In genomic region chr14:58937331-58937730, GRCm38 (mm10) we compare ENCODE assay signal across 10 mouse cellular contexts.
DNase-seq lines count a peak whose midpoint lies in the region; ATAC-seq and TF ChIP-seq lines count a peak whose summit lies in the region.
"Had no signal": no experiment of that assay in that cellular context is flagged by ENCODE, and none has a peak within 500 bp of the region (broad histone marks: within the 10 kb centered on the region; RNA-seq: fewer than 3 reads in every experiment).

No protein-coding gene starts in this region.

- H3K4me3 ChIP-seq in midbrain, embryonic 14.5 days (replicated peaks; ENCODE audit: low read depth, low read length) = no peak overlapping the region
- no peak overlapping the region for H3K4me3 ChIP-seq in midbrain, embryonic 13.5 days (replicated peaks)
- H3K4me3 ChIP-seq in kidney, embryonic 16.5 days (ENCODE audit: low read length) = peak overlapping the region; percentile 5; the same call in 1 of the 2 replicates
- no peak overlapping the region for H3K4me3 ChIP-seq in liver, postnatal 0 days (ENCODE audit: low read depth, low read length)

- H3K36me3 ChIP-seq in midbrain, embryonic 14.5 days (ENCODE audit: control insufficient read depth, insufficient read depth, low read length) = no peaks in the 10 kb centered on the region
- no peaks in the 10 kb centered on the region for H3K36me3 ChIP-seq in midbrain, embryonic 13.5 days
- no peaks in the 10 kb centered on the region for H3K36me3 ChIP-seq in kidney, embryonic 16.5 days (ENCODE audit: insufficient read depth, low read length)
- no peaks in the 10 kb centered on the region for H3K36me3 ChIP-seq in liver, postnatal 0 days (replicated peaks; ENCODE audit: insufficient read depth, low read length)

- no peak overlapping the region for H3K9ac ChIP-seq in midbrain, embryonic 14.5 days (replicated peaks; ENCODE audit: low read length)
- H3K9ac ChIP-seq in midbrain, embryonic 13.5 days (replicated peaks) = no peak overlapping the region
- no peak overlapping the region for H3K9ac ChIP-seq in kidney, embryonic 16.5 days (replicated peaks; ENCODE audit: low read length)
- H3K9ac ChIP-seq in liver, postnatal 0 days (replicated peaks) = no peak overlapping the region

- 23% methylated on average over 8 of the region's 8 CpGs for WGBS in midbrain, embryonic 14.5 days
- 28% methylated on average over 8 of the region's 8 CpGs for WGBS in midbrain, embryonic 13.5 days
- 20% methylated on average over 8 of the region's 8 CpGs for WGBS in kidney, embryonic 16.5 days
- 64% methylated on average over 8 of the region's 8 CpGs for WGBS in liver, postnatal 0 days (ENCODE audit: insufficient replicate concordance)

- H3K27ac ChIP-seq in midbrain, embryonic 14.5 days (replicated peaks; ENCODE audit: low read depth, low read length) = no peak overlapping the region
- H3K27ac ChIP-seq in midbrain, embryonic 13.5 days = no peak overlapping the region
- no peak overlapping the region for H3K27ac ChIP-seq in kidney, embryonic 16.5 days (ENCODE audit: low read length)
- H3K27ac ChIP-seq in liver, postnatal 0 days (ENCODE audit: low read depth) = no peak overlapping the region

- H3K9me3 ChIP-seq in midbrain, embryonic 14.5 days (ENCODE audit: control insufficient read depth, low read length) = no peaks in the 10 kb centered on the region
- H3K9me3 ChIP-seq in midbrain, embryonic 13.5 days = no peaks in the 10 kb centered on the region
- no peaks in the 10 kb centered on the region for H3K9me3 ChIP-seq in kidney, embryonic 16.5 days (ENCODE audit: low read length)
- H3K9me3 ChIP-seq in liver, postnatal 0 days (ENCODE audit: low read length) = no peaks in the 10 kb centered on the region

- no peak for TF ChIP-seq CTCF in liver, postnatal 0 days (IDR thresholded peaks at IDR 0.05; ENCODE audit: low read depth)

- H3K4me2 ChIP-seq in midbrain, embryonic 14.5 days (ENCODE audit: low read length) = no peak overlapping the region
- no peak overlapping the region for H3K4me2 ChIP-seq in midbrain, embryonic 13.5 days (replicated peaks)
- peak overlapping the region; percentile 37 for H3K4me2 ChIP-seq in kidney, embryonic 16.5 days (replicated peaks; ENCODE audit: low read depth, low read length)
- H3K4me2 ChIP-seq in liver, postnatal 0 days (ENCODE audit: low read depth, low read length) = no peak overlapping the region
- H3K4me2 ChIP-seq: liver, embryonic 11.5 days had no signal

- no peak for TF ChIP-seq EP300 in liver, postnatal 0 days (IDR thresholded peaks at IDR 0.05; ENCODE audit: low read depth)

- H3K4me1 ChIP-seq in midbrain, embryonic 14.5 days (ENCODE audit: control insufficient read depth, insufficient read depth, low read length) = peaks cover 14% of the 10 kb centered on the region
- peaks cover 20% of the 10 kb centered on the region for H3K4me1 ChIP-seq in midbrain, embryonic 13.5 days (replicated peaks)
- H3K4me1 ChIP-seq in kidney, embryonic 16.5 days (ENCODE audit: insufficient read depth, low read length) = peaks cover 8% of the 10 kb centered on the region
- no peaks in the 10 kb centered on the region for H3K4me1 ChIP-seq in liver, postnatal 0 days (ENCODE audit: insufficient read depth)

- no peaks in the 10 kb centered on the region for H3K27me3 ChIP-seq in midbrain, embryonic 14.5 days (ENCODE audit: control insufficient read depth, insufficient read depth, low read length)
- H3K27me3 ChIP-seq in midbrain, embryonic 13.5 days = no peaks in the 10 kb centered on the region
- peaks cover 9% of the 10 kb centered on the region for H3K27me3 ChIP-seq in kidney, embryonic 16.5 days (ENCODE audit: insufficient read depth, low read length)
- H3K27me3 ChIP-seq in liver, postnatal 0 days (ENCODE audit: insufficient read depth, low read length) = no peaks in the 10 kb centered on the region
- H3K27me3 ChIP-seq: Patski had no signal

- no peak for ATAC-seq in midbrain, embryonic 14.5 days (ENCODE audit: low FRiP score, low TSS enrichment)
- ATAC-seq in midbrain, embryonic 13.5 days = no peak
- peak; percentile 88 for ATAC-seq in kidney, embryonic 16.5 days (ENCODE audit: low FRiP score, low TSS enrichment)
- no peak for ATAC-seq in liver, postnatal 0 days
- ATAC-seq in megakaryocyte-erythroid progenitor cell, adult 5-6 weeks (replicated peaks; ENCODE audit: low FRiP score, low TSS enrichment, poor library complexity, severe bottlenecking) = no peak
- ATAC-seq: Patski had no signal

- DNase-seq in midbrain, embryonic 14.5 days = peak; percentile 40
- DNase-seq in embryo, embryonic 11 days = peak; percentile 75
- peak; percentile 3 for DNase-seq in yolk sac, embryonic 10.5 days (ENCODE audit: low spot score)
- no peak for DNase-seq in liver, postnatal 0 days
- no peak for DNase-seq in layer of hippocampus, adult 8-10 months (ENCODE audit: low spot score in 2 of 2)

Comparison
In these comparisons a context has a peak if more than half of its experiments do, and no peak if none do; other contexts are left out.
1. DNase-seq: peak in midbrain, embryonic 14.5 days (single experiment), embryo, embryonic 11 days (single experiment) and yolk sac, embryonic 10.5 days (single experiment); none in liver, postnatal 0 days (single experiment) and layer of hippocampus, adult 8-10 months (0 of 2).